Mouse (Mus musculus) megakaryocyte, embryonic 14.5 days (primary cell): ENCODE results near the gene Disc1. TPM values are rescaled to one million over a fixed set of nuclear protein-coding genes. Genes with fewer than 3 reads are reported as not detected.

Source experiments
- H3K27me3 ChIP-seq: replicated peaks from 2 replicates; pipeline ENCODE3; 2012; ENCODE audit warnings: inconsistent platforms
- H3K36me3 ChIP-seq: replicated peaks from 2 replicates; pipeline ENCODE3; 2012; ENCODE audit warnings: low read length, inconsistent platforms, mixed read lengths
- H3K4me1 ChIP-seq: 2 replicates; pipeline ENCODE4 v1.6.1; 2012; ENCODE audit warnings: inconsistent platforms
- H3K4me3 ChIP-seq: replicated peaks from 2 replicates; pipeline ENCODE3; 2012; ENCODE audit warnings: moderate library complexity, mild to moderate bottlenecking, inconsistent platforms
- H3K9me3 ChIP-seq: 2 replicates; pipeline ENCODE4 v1.6.1; 2012; ENCODE audit warnings: inconsistent platforms
- FLI1 ChIP-seq: IDR thresholded peaks from 2 replicates; pipeline ENCODE4 v1.6.1; 2012; ENCODE audit warnings: low read length, inconsistent platforms, mixed read lengths
- GATA1 ChIP-seq: IDR thresholded peaks from 3 replicates; pipeline ENCODE4 v1.6.1; 2012; ENCODE audit warnings: mixed read lengths, low read length, inconsistent platforms, borderline replicate concordance
- polyA plus RNA-seq: library from polyadenylated mRNA; stranded (reverse); fragments of >175 nt; gene quantifications from 2 replicates; pipeline ENCODE4 v1.2.3, GENCODE M21; 2012; ENCODE audit warnings: low replicate concordance; ENCODE audit not compliant: insufficient read depth

Disc1 gene
- polyA plus RNA-seq, 1 experiment, result 0.19 TPM

DNA sequence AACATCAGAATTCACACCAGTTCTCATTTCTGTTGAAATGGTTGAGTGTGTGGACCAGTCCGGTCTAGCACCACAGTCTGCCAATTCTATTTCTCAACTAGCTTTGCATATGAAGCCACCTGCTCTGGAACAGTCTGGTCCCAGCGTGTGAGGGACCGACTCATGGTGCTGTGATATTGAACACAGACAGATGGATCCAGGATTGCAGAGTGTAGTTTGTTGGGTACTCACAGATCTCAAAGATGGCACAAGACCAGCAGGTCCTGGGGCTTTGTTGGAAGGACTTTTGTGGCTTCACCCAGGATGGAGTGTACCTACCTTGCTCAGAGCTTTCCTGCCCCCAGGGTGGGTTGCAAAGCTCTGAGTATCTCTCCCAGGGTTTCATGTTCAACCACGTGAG lies 151.6 kb downstream of the Disc1 start:
- H3K36me3 ChIP-seq, result no peaks in the 10 kb centered on the region
- peaks cover 9% of the 10 kb centered on the region for H3K27me3 ChIP-seq
- no peak for TF ChIP-seq GATA1
- no peak for TF ChIP-seq FLI1
- H3K4me3 ChIP-seq, result no peak overlapping the region
- no peaks in the 10 kb centered on the region for H3K9me3 ChIP-seq
- no peaks in the 10 kb centered on the region; the same call in 1 of the 2 replicates for H3K4me1 ChIP-seq

DNA sequence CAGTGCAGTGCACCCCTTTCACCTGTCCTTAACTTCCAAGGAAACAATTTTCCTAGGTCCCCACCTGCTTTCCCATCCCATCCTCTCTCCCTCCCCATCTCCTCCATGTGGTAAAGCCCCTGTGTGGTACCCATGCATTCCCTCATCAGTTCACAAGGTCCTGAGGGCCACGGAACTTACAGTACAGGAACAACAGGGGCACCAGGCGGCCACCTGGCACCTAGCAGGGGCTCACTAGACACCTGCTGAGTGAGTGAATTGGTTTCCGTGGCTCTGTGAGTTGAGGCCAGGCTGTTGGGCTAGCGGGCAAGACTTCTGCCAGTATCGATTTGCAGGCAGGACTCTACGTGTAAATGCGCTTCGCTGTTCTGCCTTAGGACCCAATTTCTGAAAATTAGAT lies 152.4 kb downstream of the Disc1 start:
- H3K4me1 ChIP-seq, result no peaks in the 10 kb centered on the region; the same call in 1 of the 2 replicates
- TF ChIP-seq GATA1 (no peak), FLI1 (no peak)
- H3K9me3 ChIP-seq, result no peaks in the 10 kb centered on the region
- no peak overlapping the region for H3K4me3 ChIP-seq
- H3K36me3 ChIP-seq, result no peaks in the 10 kb centered on the region
- peaks cover 11% of the 10 kb centered on the region for H3K27me3 ChIP-seq

DNA sequence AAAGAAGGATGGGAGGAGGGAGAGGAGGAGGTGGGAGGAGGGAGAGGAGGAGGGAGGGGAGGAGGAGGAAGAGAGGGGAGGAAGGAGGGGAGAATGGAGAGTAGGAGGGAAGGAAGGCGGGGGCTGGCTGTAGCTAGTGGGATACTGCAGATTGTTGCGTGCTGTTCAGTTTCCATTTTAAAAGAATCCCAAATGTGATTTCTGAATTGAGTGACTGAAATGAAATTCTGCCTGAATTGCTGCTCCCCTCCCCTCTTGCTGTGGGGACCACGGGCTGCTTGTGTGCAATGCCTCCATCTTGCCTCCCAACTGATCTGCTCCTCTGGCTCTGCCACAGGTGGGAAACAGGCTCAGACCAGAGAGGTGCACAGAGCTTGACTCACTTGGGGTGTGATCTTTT lies 153.0 kb downstream of the Disc1 start:
- Histone ChIP-seq H3K36me3 (no peaks in the 10 kb centered on the region), H3K4me3 (no peak overlapping the region), H3K4me1 (no peaks in the 10 kb centered on the region; the same call in 1 of the 2 replicates), H3K9me3 (no peaks in the 10 kb centered on the region), H3K27me3 (peaks cover 11% of the 10 kb centered on the region)
- TF ChIP-seq FLI1, result no peak
- TF ChIP-seq GATA1, result no peak

DNA sequence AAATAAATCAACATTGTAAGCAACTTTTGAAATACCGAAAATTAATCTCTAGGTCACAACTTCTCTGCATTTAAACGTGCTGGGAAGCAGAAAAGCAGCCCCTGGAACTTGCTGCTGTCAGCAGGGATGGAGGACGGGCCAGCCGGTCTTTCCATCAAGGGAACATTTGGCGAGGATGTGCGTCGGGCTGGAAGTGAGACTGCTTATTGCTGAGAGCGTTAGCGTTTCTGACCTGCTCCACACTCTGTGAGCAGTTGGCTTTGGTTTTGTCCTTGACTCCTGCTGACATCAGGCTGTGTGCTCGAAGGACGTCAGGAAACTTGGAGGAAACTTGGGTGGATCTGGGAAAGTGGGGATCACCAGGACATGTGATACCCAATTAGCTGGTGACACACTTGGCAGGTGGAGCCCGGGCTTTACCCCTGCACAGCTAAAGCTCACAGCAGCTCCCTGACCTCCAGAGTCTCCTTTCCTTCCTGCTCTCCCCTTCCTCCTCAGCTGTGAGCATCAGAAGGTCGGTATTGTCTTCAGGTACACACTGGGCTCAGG lies 158.7 kb downstream of the Disc1 start:
- 0 out of 2 replicates have a peak, but pooled peaks cover 2% of the 10 kb centered on the region for H3K9me3 ChIP-seq

DNA sequence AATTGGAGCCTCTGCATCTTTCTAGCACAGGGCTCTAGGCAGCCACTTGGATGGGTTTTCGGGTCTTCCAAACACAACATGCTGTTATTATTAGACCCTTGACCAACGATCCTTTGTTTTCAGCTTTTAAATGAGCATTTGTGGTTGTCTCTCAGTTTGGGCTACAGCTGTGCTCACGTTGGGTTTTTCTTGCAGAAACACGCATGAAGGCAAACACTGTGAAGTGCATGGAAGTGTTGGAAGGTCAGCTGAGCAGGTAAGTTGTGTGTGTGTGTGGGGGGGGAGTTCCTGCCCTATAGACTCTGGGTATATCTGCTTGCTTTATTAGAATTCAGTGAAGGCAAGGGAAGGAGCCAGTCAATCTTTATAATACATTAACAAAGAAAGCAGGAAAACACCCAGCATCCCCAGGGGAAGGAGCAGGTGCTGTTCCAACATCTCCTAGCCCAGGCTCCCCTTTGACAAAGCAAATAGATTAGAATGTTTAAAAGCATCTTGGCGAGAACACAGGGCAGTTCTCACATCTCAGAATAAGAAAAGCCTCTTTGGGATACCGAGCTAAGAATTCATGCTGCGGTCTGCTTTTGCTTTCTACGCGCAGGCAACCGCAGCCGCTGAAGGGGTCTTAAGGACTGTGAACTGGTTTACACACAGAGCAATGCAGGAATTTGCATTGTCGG lies 164.0 kb downstream of the Disc1 start:
- TF ChIP-seq GATA1 (no peak), FLI1 (no peak)
- Histone ChIP-seq H3K4me3 (no peak overlapping the region), H3K4me1 (no peaks in the 10 kb centered on the region), H3K36me3 (no peaks in the 10 kb centered on the region), H3K9me3 (0 out of 2 replicates have a peak, but pooled peaks cover 2% of the 10 kb centered on the region), H3K27me3 (peaks cover 2% of the 10 kb centered on the region)

More for the DNA sequence above, 158.7 kb downstream of the Disc1 start:
- no peaks in the 10 kb centered on the region; the same call in 1 of the 2 replicates for H3K4me1 ChIP-seq
- no peak for TF ChIP-seq FLI1
- no peak for TF ChIP-seq GATA1
- no peaks in the 10 kb centered on the region for H3K36me3 ChIP-seq
- H3K27me3 ChIP-seq, result peaks cover 8% of the 10 kb centered on the region
- no peak overlapping the region for H3K4me3 ChIP-seq

DNA sequence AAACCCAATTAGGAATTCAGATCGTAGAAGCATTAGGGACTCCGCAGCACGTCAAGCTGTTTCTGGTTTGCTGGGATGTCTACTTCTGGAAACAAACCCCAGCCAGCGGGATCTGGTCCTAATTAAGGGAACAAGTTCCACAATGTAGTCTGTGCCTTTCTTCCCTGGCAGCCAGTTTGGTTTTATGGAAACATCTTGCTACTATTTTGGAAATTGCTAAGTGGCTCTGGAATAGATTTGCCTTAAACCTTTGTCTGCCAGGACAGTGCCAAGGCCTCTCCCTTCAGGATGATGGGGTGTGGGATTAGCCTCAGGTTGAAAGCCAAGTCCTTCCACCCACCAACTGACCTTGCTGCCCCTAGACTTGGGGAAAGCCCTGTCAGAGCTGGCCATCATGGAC lies 164.7 kb downstream of the Disc1 start:
- Histone ChIP-seq H3K9me3 (0 out of 2 replicates have a peak, but pooled peaks cover 2% of the 10 kb centered on the region), H3K27me3 (peaks cover 4% of the 10 kb centered on the region), H3K4me1 (no peaks in the 10 kb centered on the region), H3K4me3 (no peak overlapping the region), H3K36me3 (no peaks in the 10 kb centered on the region)
- TF ChIP-seq FLI1 (no peak), GATA1 (no peak)

DNA sequence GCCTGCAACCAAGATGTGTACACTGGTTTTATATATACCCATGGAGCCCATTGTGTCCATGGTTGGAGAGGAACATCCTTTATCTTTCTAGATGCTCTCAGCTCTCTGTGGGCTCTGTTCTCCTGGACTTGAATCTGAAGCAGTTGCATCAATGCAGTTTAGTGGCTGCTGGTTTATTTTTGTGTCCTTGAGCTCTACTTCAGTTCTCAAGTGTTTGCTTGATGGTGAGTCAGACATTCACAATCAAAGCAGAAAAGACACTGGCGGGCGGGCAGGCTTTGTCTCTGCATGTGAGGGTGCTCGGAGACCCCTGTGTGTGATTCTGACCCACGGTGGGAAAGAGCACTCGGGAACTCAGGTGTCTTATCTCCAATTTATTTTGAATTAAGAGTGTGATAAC lies 166.6 kb downstream of the Disc1 start:
- no peak for TF ChIP-seq FLI1
- no peak for TF ChIP-seq GATA1
- Histone ChIP-seq H3K9me3 (0 out of 2 replicates have a peak, but pooled peaks cover 2% of the 10 kb centered on the region), H3K4me3 (no peak overlapping the region), H3K4me1 (no peaks in the 10 kb centered on the region), H3K36me3 (no peaks in the 10 kb centered on the region), H3K27me3 (peaks cover 6% of the 10 kb centered on the region)

DNA sequence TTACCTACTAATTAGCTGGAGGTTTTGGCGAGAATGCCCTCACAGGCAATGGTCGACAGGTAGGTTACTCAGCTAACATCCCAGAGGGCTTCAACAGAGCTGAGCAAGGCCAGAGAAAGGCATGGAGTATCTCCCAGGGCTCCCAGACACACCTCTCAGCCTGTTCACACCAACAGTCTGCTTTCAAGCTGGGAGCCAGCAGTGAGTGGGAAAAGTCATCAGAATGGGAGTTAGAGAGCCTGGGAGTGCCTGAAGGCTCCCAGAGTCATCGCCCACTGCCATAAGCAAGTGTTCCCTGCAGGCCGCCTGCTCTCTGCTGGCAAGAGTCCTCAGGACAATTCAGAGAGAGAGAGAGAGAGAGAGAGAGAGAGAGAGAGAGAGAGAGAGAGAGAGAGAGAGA lies 167.1 kb downstream of the Disc1 start:
- TF ChIP-seq FLI1 (no peak), GATA1 (no peak)
- Histone ChIP-seq H3K36me3 (no peaks in the 10 kb centered on the region), H3K4me1 (no peaks in the 10 kb centered on the region), H3K9me3 (0 out of 2 replicates have a peak, but pooled peaks cover 2% of the 10 kb centered on the region), H3K27me3 (peaks cover 6% of the 10 kb centered on the region), H3K4me3 (no peak overlapping the region)

DNA sequence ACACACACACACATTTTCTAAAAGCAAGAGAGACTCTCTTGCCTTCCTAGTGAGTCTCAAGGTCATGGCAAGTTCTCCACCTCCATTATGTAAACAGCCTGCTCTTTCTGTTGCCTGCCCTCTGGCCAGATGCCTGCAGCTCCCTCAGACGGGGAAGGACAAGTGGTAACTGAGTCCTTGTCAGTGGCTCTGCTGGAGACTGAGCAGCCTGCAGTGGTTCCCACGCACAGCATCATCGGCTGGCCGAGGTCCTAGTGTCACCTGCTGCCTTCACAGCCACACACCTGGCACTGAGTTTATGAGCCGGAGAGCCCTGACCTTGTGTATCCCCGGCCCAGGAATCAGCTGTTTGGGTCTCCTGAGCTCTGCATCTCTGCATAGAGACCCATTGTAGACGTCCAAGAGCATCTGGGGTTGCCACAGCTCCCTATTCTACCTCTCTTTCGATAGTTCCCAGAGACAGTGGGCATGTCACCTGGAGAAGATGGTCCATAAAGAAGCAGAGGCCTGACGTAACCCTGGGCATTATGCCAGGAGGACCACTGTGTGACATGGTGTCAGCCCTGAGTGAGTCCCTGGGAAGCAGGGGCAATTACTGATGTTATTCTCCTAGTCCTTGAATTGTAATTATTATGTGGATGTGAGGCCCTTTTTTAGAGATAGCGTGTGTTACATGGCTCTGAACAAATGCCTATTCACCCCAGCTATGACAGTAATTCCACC lies 169.2 kb downstream of the Disc1 start:
- TF ChIP-seq GATA1 (no peak), FLI1 (no peak)
- Histone ChIP-seq H3K4me1 (peaks cover 8% of the 10 kb centered on the region), H3K36me3 (no peaks in the 10 kb centered on the region), H3K4me3 (no peak overlapping the region), H3K27me3 (peaks cover 4% of the 10 kb centered on the region), H3K9me3 (no peaks in the 10 kb centered on the region)

DNA sequence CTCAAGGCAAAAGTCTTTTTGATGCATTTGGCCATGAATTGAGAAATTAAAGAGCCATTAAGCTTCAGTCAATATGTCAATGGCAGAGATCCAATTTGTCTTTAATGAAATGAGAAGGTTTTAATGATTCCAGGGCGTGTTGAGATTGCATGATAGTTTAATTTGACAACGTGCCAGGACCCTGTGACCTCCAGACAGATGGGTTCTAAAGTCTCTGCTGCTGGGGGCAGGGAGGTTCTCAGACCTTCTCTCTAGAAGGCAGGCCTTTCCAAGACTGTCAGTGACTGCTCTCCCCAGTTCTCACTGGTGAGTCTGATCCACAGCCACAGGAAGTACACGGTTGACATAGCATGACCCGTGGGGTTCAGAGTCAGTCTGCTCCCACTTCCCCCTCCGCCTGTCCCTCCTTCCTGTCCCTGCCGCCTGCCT lies 170.3 kb downstream of the Disc1 start:
- peaks cover 8% of the 10 kb centered on the region for H3K4me1 ChIP-seq
- peaks cover 4% of the 10 kb centered on the region for H3K27me3 ChIP-seq
- H3K36me3 ChIP-seq, result no peaks in the 10 kb centered on the region
- no peak for TF ChIP-seq FLI1
- no peak for TF ChIP-seq GATA1
- no peaks in the 10 kb centered on the region for H3K9me3 ChIP-seq
- no peak overlapping the region for H3K4me3 ChIP-seq
